Mouse (Mus musculus): ENCODE measurements at regions not wholly inside any gene's neighbourhood (a gene's known extent, or its start where the extent isn't known, plus 50 kb on each side); places are given as distances from the start of the nearest gene placed in this dataset.

- Histone ChIP-seq H3K27ac (ENCODE audit: insufficient read depth, low read length) (no peak overlapping the region), H3K27me3 (ENCODE audit: control insufficient read depth, insufficient read depth, low read length, poor library complexity, severe bottlenecking) (no peaks in the 10 kb centered on the region), H3K9me3 (replicated peaks; ENCODE audit: control insufficient read depth, insufficient read depth, low read length, poor library complexity, severe bottlenecking) (no peaks in the 10 kb centered on the region), H3K4me3 (ENCODE audit: low read depth, low read length) (no peak overlapping the region), H3K36me3 (ENCODE audit: control insufficient read depth, insufficient read depth, low read length, poor library complexity, severe bottlenecking) (no peaks in the 10 kb centered on the region), H3K9ac (ENCODE audit: low read depth, poor library complexity, severe bottlenecking) (no peak overlapping the region), H3K4me1 (ENCODE audit: control insufficient read depth, insufficient read depth, low read length) (no peaks in the 10 kb centered on the region)
- TF ChIP-seq CTCF (IDR thresholded peaks at IDR 0.05; ENCODE audit: low read depth, low read length) (no peak), EP300 (IDR thresholded peaks at IDR 0.05; ENCODE audit: insufficient read depth, low read depth, low read length) (no peak), POLR2A (IDR thresholded peaks at IDR 0.05; ENCODE audit: insufficient read depth, low read length) (no peak)
Measured at GRCm38 (mm10) chr15:56077838-56078567, 1399.4 kb downstream of the Slc22a22 start.

- no peak for TF ChIP-seq CTCF (IDR thresholded peaks at IDR 0.05; ENCODE audit: low read depth, low read length)
- TF ChIP-seq POLR2A (IDR thresholded peaks at IDR 0.05; ENCODE audit: insufficient read depth, low read length) = no peak
- no peak for TF ChIP-seq EP300 (IDR thresholded peaks at IDR 0.05; ENCODE audit: insufficient read depth, low read depth, low read length)
- no peak overlapping the region for H3K4me3 ChIP-seq (ENCODE audit: low read depth, low read length)
- no peak overlapping the region for H3K27ac ChIP-seq (ENCODE audit: insufficient read depth, low read length)
- no peaks in the 10 kb centered on the region for H3K27me3 ChIP-seq (ENCODE audit: control insufficient read depth, insufficient read depth, low read length, poor library complexity, severe bottlenecking)
- H3K4me1 ChIP-seq (ENCODE audit: control insufficient read depth, insufficient read depth, low read length) = no peaks in the 10 kb centered on the region
- H3K9ac ChIP-seq (ENCODE audit: low read depth, poor library complexity, severe bottlenecking) = no peak overlapping the region
- H3K36me3 ChIP-seq (ENCODE audit: control insufficient read depth, insufficient read depth, low read length, poor library complexity, severe bottlenecking) = no peaks in the 10 kb centered on the region
- no peaks in the 10 kb centered on the region for H3K9me3 ChIP-seq (replicated peaks; ENCODE audit: control insufficient read depth, insufficient read depth, low read length, poor library complexity, severe bottlenecking)
Measured at GRCm38 (mm10) chr15:56077081-56077480, 1400.3 kb downstream of the Slc22a22 start.

- Histone ChIP-seq H3K9me3 (replicated peaks; ENCODE audit: control insufficient read depth, insufficient read depth, low read length, poor library complexity, severe bottlenecking) (no peaks in the 10 kb centered on the region), H3K27ac (ENCODE audit: insufficient read depth, low read length) (no peak overlapping the region)
Measured at GRCm38 (mm10) chr15:56076680-56077079, 1400.7 kb downstream of the Slc22a22 start.

GRCm38 (mm10) chr15:56069511-56069910, 1407.9 kb downstream of the Slc22a22 start:
- H3K27ac ChIP-seq (ENCODE audit: insufficient read depth, low read length) = no peak overlapping the region

More at GRCm38 (mm10) chr15:56076680-56077079, 1400.7 kb downstream of the Slc22a22 start:
- H3K4me1 ChIP-seq (ENCODE audit: control insufficient read depth, insufficient read depth, low read length) = no peaks in the 10 kb centered on the region
- TF ChIP-seq EP300 (IDR thresholded peaks at IDR 0.05; ENCODE audit: insufficient read depth, low read depth, low read length) (no peak), POLR2A (IDR thresholded peaks at IDR 0.05; ENCODE audit: insufficient read depth, low read length) (no peak), CTCF (IDR thresholded peaks at IDR 0.05; ENCODE audit: low read depth, low read length) (no peak)
- H3K27me3 ChIP-seq (ENCODE audit: control insufficient read depth, insufficient read depth, low read length, poor library complexity, severe bottlenecking) = no peaks in the 10 kb centered on the region
- no peak overlapping the region for H3K4me3 ChIP-seq (ENCODE audit: low read depth, low read length)
- H3K36me3 ChIP-seq (ENCODE audit: control insufficient read depth, insufficient read depth, low read length, poor library complexity, severe bottlenecking) = no peaks in the 10 kb centered on the region
- no peak overlapping the region for H3K9ac ChIP-seq (ENCODE audit: low read depth, poor library complexity, severe bottlenecking)

GRCm38 (mm10) chr15:56067214-56067613, 1410.2 kb downstream of the Slc22a22 start:
- H3K27me3 ChIP-seq (ENCODE audit: control insufficient read depth, insufficient read depth, low read length, poor library complexity, severe bottlenecking) = no peaks in the 10 kb centered on the region

More at GRCm38 (mm10) chr15:56069511-56069910, 1407.9 kb downstream of the Slc22a22 start:
- Histone ChIP-seq H3K36me3 (ENCODE audit: control insufficient read depth, insufficient read depth, low read length, poor library complexity, severe bottlenecking) (no peaks in the 10 kb centered on the region), H3K9ac (ENCODE audit: low read depth, poor library complexity, severe bottlenecking) (no peak overlapping the region), H3K4me3 (ENCODE audit: low read depth, low read length) (no peak overlapping the region), H3K27me3 (ENCODE audit: control insufficient read depth, insufficient read depth, low read length, poor library complexity, severe bottlenecking) (no peaks in the 10 kb centered on the region), H3K9me3 (replicated peaks; ENCODE audit: control insufficient read depth, insufficient read depth, low read length, poor library complexity, severe bottlenecking) (no peaks in the 10 kb centered on the region), H3K4me1 (ENCODE audit: control insufficient read depth, insufficient read depth, low read length) (no peaks in the 10 kb centered on the region)
- no peak for TF ChIP-seq POLR2A (IDR thresholded peaks at IDR 0.05; ENCODE audit: insufficient read depth, low read length)
- no peak for TF ChIP-seq EP300 (IDR thresholded peaks at IDR 0.05; ENCODE audit: insufficient read depth, low read depth, low read length)
- TF ChIP-seq CTCF (IDR thresholded peaks at IDR 0.05; ENCODE audit: low read depth, low read length) = no peak

GRCm38 (mm10) chr15:56066540-56066939, 1410.9 kb downstream of the Slc22a22 start:
- no peaks in the 10 kb centered on the region for H3K9me3 ChIP-seq (replicated peaks; ENCODE audit: control insufficient read depth, insufficient read depth, low read length, poor library complexity, severe bottlenecking)
- no peak overlapping the region for H3K4me3 ChIP-seq (ENCODE audit: low read depth, low read length)
- no peaks in the 10 kb centered on the region for H3K36me3 ChIP-seq (ENCODE audit: control insufficient read depth, insufficient read depth, low read length, poor library complexity, severe bottlenecking)
- no peak overlapping the region for H3K27ac ChIP-seq (ENCODE audit: insufficient read depth, low read length)
- TF ChIP-seq POLR2A (IDR thresholded peaks at IDR 0.05; ENCODE audit: insufficient read depth, low read length) (no peak), EP300 (IDR thresholded peaks at IDR 0.05; ENCODE audit: insufficient read depth, low read depth, low read length) (no peak), CTCF (IDR thresholded peaks at IDR 0.05; ENCODE audit: low read depth, low read length) (no peak)
- no peaks in the 10 kb centered on the region for H3K4me1 ChIP-seq (ENCODE audit: control insufficient read depth, insufficient read depth, low read length)
- H3K9ac ChIP-seq (ENCODE audit: low read depth, poor library complexity, severe bottlenecking) = no peak overlapping the region
- H3K27me3 ChIP-seq (ENCODE audit: control insufficient read depth, insufficient read depth, low read length, poor library complexity, severe bottlenecking) = no peaks in the 10 kb centered on the region

More at GRCm38 (mm10) chr15:56067214-56067613, 1410.2 kb downstream of the Slc22a22 start:
- H3K36me3 ChIP-seq (ENCODE audit: control insufficient read depth, insufficient read depth, low read length, poor library complexity, severe bottlenecking) = no peaks in the 10 kb centered on the region
- H3K4me3 ChIP-seq (ENCODE audit: low read depth, low read length) = no peak overlapping the region
- H3K4me1 ChIP-seq (ENCODE audit: control insufficient read depth, insufficient read depth, low read length) = no peaks in the 10 kb centered on the region
- TF ChIP-seq CTCF (IDR thresholded peaks at IDR 0.05; ENCODE audit: low read depth, low read length) (no peak), POLR2A (IDR thresholded peaks at IDR 0.05; ENCODE audit: insufficient read depth, low read length) (no peak), EP300 (IDR thresholded peaks at IDR 0.05; ENCODE audit: insufficient read depth, low read depth, low read length) (no peak)
- no peak overlapping the region for H3K27ac ChIP-seq (ENCODE audit: insufficient read depth, low read length)
- H3K9ac ChIP-seq (ENCODE audit: low read depth, poor library complexity, severe bottlenecking) = no peak overlapping the region
- no peaks in the 10 kb centered on the region for H3K9me3 ChIP-seq (replicated peaks; ENCODE audit: control insufficient read depth, insufficient read depth, low read length, poor library complexity, severe bottlenecking)
